ENCODE assay signal across 8 mouse cellular contexts in the genomic region with DNA sequence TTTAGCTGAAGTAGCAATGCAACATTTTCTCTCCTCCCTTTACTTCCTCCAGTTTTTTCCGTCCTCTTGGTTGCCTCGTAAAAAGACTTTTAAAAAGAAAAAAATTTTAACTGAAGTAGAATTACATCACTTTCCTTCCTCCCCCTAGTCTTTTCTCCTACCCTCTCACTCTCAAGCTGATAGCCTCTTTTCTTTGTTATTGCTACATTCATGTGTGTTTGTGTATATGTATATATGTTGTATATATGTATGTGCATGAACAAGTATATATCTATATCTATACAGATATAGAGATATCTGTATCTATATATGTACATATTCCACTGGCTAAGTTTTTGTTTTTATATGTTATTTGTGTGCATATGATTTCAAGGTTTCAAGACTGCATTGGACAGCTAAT. TPM values are rescaled to one million over a fixed set of nuclear protein-coding genes. Genes with fewer than 3 reads are reported as not detected.
DNase-seq lines count a peak whose midpoint lies in the region; ATAC-seq and TF ChIP-seq lines count a peak whose summit lies in the region.

No protein-coding gene starts in this region.

- peak overlapping the region; percentile 94; the same call in 1 of the 2 replicates for H3K4me3 ChIP-seq in kidney, adult 2 months (ENCODE audit: insufficient read depth, low read depth, low read length)
- peak overlapping the region; percentile 78 for H3K4me3 ChIP-seq in brown adipose tissue, adult 24 weeks (ENCODE audit: insufficient read depth, low read depth, low read length)
- H3K4me3 ChIP-seq in hindbrain, embryonic 16.5 days (ENCODE audit: low read length): peak overlapping the region; percentile 92
- peak overlapping the region; percentile 85 for H3K4me3 ChIP-seq in midbrain, embryonic 13.5 days (replicated peaks)

- no peak for DNase-seq in kidney, adult 2 months
- no peak for DNase-seq in kidney, adult 8-10 months
- no peak for DNase-seq in right cerebral cortex, postnatal 10 days (ENCODE audit: low spot score in 2 of 2)
- DNase-seq in thymus, adult 18-20 months: no peak
- no peak for DNase-seq in natural killer cell, adult 2 months (ENCODE audit: low spot score in 2 of 2)

- H3K9me3 ChIP-seq in hindbrain, embryonic 16.5 days (ENCODE audit: control insufficient read depth, low read length): no peaks in the 10 kb centered on the region
- H3K9me3 ChIP-seq in midbrain, embryonic 13.5 days: no peaks in the 10 kb centered on the region

- H3K27ac ChIP-seq in kidney, adult 2 months (ENCODE audit: insufficient read depth, low read depth, low read length): no peak overlapping the region
- H3K27ac ChIP-seq in brown adipose tissue, adult 24 weeks (replicated peaks; ENCODE audit: low read depth, low read length): no peak overlapping the region
- H3K27ac ChIP-seq in hindbrain, embryonic 16.5 days (ENCODE audit: low read depth, low read length): no peak overlapping the region; the same call in 1 of the 2 replicates
- H3K27ac ChIP-seq in midbrain, embryonic 13.5 days: peak overlapping the region; percentile 70; the same call in 1 of the 2 replicates

- no peaks in the 10 kb centered on the region for H3K27me3 ChIP-seq in kidney, adult 2 months (replicated peaks; ENCODE audit: control insufficient read depth, insufficient read depth, low read length)
- no peaks in the 10 kb centered on the region for H3K27me3 ChIP-seq in hindbrain, embryonic 16.5 days (replicated peaks; ENCODE audit: control insufficient read depth, insufficient read depth, low read length)
- no peaks in the 10 kb centered on the region; the same call in 1 of the 2 replicates for H3K27me3 ChIP-seq in midbrain, embryonic 13.5 days

- peak overlapping the region; percentile 82 for H3K4me2 ChIP-seq in hindbrain, embryonic 16.5 days (ENCODE audit: low read length)
- H3K4me2 ChIP-seq in midbrain, embryonic 13.5 days (replicated peaks): peak overlapping the region; percentile 83

- peaks cover 6% of the 10 kb centered on the region; the same call in 1 of the 2 replicates for H3K4me1 ChIP-seq in kidney, adult 2 months (ENCODE audit: control insufficient read depth, insufficient read depth, low read length)
- peaks cover 5% of the 10 kb centered on the region for H3K4me1 ChIP-seq in brown adipose tissue, adult 24 weeks (ENCODE audit: control insufficient read depth, insufficient read depth, insufficient read length, low read length)
- H3K4me1 ChIP-seq in hindbrain, embryonic 16.5 days (ENCODE audit: control insufficient read depth, insufficient read depth, low read depth, low read length): peaks cover 22% of the 10 kb centered on the region
- peaks cover 32% of the 10 kb centered on the region for H3K4me1 ChIP-seq in midbrain, embryonic 13.5 days (replicated peaks)

- TF ChIP-seq CTCF in kidney, adult 2 months (conservative IDR thresholded peaks at IDR 0.05; ENCODE audit: insufficient read depth, insufficient read length, low read depth, low read length): no peak

- WGBS in kidney, adult 2 months: 0% methylated on average over 2 of the region's 2 CpGs
- 0% methylated on average over 2 of the region's 2 CpGs for WGBS in hindbrain, embryonic 16.5 days
- WGBS in midbrain, embryonic 13.5 days: 0% methylated on average over 2 of the region's 2 CpGs

- peaks cover 2% of the 10 kb centered on the region for H3K36me3 ChIP-seq in kidney, adult 2 months (ENCODE audit: control insufficient read depth, insufficient read depth, low read length)
- H3K36me3 ChIP-seq in hindbrain, embryonic 16.5 days (ENCODE audit: control insufficient read depth, insufficient read depth, low read length): no peaks in the 10 kb centered on the region; the same call in 1 of the 2 replicates
- H3K36me3 ChIP-seq in midbrain, embryonic 13.5 days: peaks cover 18% of the 10 kb centered on the region

- peak overlapping the region; percentile 93 for H3K9ac ChIP-seq in hindbrain, embryonic 16.5 days (ENCODE audit: low read depth, low read length)
- peak overlapping the region; percentile 84; the same call in 1 of the 2 replicates for H3K9ac ChIP-seq in midbrain, embryonic 13.5 days (replicated peaks)

- TF ChIP-seq POLR2A in kidney, adult 2 months (IDR thresholded peaks at IDR 0.05; ENCODE audit: low read depth, low read length): no peak

- peak; percentile 64 for ATAC-seq in hindbrain, embryonic 16.5 days
- ATAC-seq in midbrain, embryonic 13.5 days: peak; percentile 75

RNA-seq across cellular contexts. Expression of gene Zkscan3, which starts 0.3 kb away (rescaled TPM):
- polyA plus RNA-seq in kidney, adult 2 months (2012; rRNA removed): 18.4 and 20.6 TPM in 2 replicates
- 22.9 and 36.8 TPM in 2 replicates for polyA plus RNA-seq in brown adipose tissue, adult 24 weeks (2012; ENCODE audit: insufficient read depth, insufficient read length, missing spikeins)
- 60.5 and 63.0 TPM in 2 replicates for polyA plus RNA-seq in hindbrain, embryonic 16.5 days (2015; fragmentation: Nextera tagmentation; extraction: Ambion mirVana)
- polyA plus RNA-seq in midbrain, embryonic 13.5 days (2015; fragmentation: Nextera tagmentation; extraction: Ambion mirVana): 94.9 and 95.7 TPM in 2 replicates

RNA-seq across cellular contexts. Expression of gene Pgbd1, which starts 38.0 kb away (rescaled TPM):
- polyA plus RNA-seq in kidney, adult 2 months (2012; rRNA removed): 1.1 and 1.2 TPM in 2 replicates
- 0.42 TPM in 1 of 2 replicates, not detected in the other for polyA plus RNA-seq in brown adipose tissue, adult 24 weeks (2012; ENCODE audit: insufficient read depth, insufficient read length, missing spikeins)
- polyA plus RNA-seq in hindbrain, embryonic 16.5 days (2015; fragmentation: Nextera tagmentation; extraction: Ambion mirVana): 2.8 and 3.5 TPM in 2 replicates
- polyA plus RNA-seq in midbrain, embryonic 13.5 days (2015; fragmentation: Nextera tagmentation; extraction: Ambion mirVana): 4.5 and 5.8 TPM in 2 replicates

RNA-seq across cellular contexts. Expression of gene Zscan12, which starts 40.2 kb away (rescaled TPM):
- polyA plus RNA-seq in kidney, adult 2 months (2012; rRNA removed): 1.6 TPM in 2 replicates
- 2.5 and 3.3 TPM in 2 replicates for polyA plus RNA-seq in brown adipose tissue, adult 24 weeks (2012; ENCODE audit: insufficient read depth, insufficient read length, missing spikeins)
- 10.1 and 12.0 TPM in 2 replicates for polyA plus RNA-seq in hindbrain, embryonic 16.5 days (2015; fragmentation: Nextera tagmentation; extraction: Ambion mirVana)
- polyA plus RNA-seq in midbrain, embryonic 13.5 days (2015; fragmentation: Nextera tagmentation; extraction: Ambion mirVana): 15.5 and 16.8 TPM in 2 replicates

RNA-seq across cellular contexts. Expression of gene Zscan26, which starts 50.7 kb away (rescaled TPM):
- 13.7 and 14.7 TPM in 2 replicates for polyA plus RNA-seq in kidney, adult 2 months (2012; rRNA removed)
- polyA plus RNA-seq in brown adipose tissue, adult 24 weeks (2012; ENCODE audit: insufficient read depth, insufficient read length, missing spikeins): 16.1 and 18.3 TPM in 2 replicates
- 17.6 and 20.6 TPM in 2 replicates for polyA plus RNA-seq in hindbrain, embryonic 16.5 days (2015; fragmentation: Nextera tagmentation; extraction: Ambion mirVana)
- 25.8 and 25.9 TPM in 2 replicates for polyA plus RNA-seq in midbrain, embryonic 13.5 days (2015; fragmentation: Nextera tagmentation; extraction: Ambion mirVana)

RNA-seq across cellular contexts. Expression of gene Olfr1367, which starts 56.1 kb away (rescaled TPM):
- not detected in 2 replicates for polyA plus RNA-seq in kidney, adult 2 months (2012; rRNA removed)
- polyA plus RNA-seq in brown adipose tissue, adult 24 weeks (2012; ENCODE audit: insufficient read depth, insufficient read length, missing spikeins): not detected in 2 replicates
- polyA plus RNA-seq in hindbrain, embryonic 16.5 days (2015; fragmentation: Nextera tagmentation; extraction: Ambion mirVana): not detected in 2 replicates
- polyA plus RNA-seq in midbrain, embryonic 13.5 days (2015; fragmentation: Nextera tagmentation; extraction: Ambion mirVana): not detected in 2 replicates
